Mouse (Mus musculus) hindbrain, embryonic 16.5 days (tissue): Measurements from ENCODE around the gene Pmm1. TPM values are rescaled to one million over a fixed set of nuclear protein-coding genes. Genes with fewer than 3 reads are reported as not detected.

Experiments
- ATAC-seq: fragments of 200-750 bp; cut with Nextera tagmentation; 2 replicates; pipeline ENCODE4 v1.8.0; 2017; ENCODE audit warnings: moderate TSS enrichment, moderate library complexity
- H3K27ac ChIP-seq: fragments of 300-500 bp; sonication (generic); 2 replicates; pipeline ENCODE4 v1.5.1; 2014; ENCODE audit warnings: low read depth, mild to moderate bottlenecking, control low read depth, low read length, moderate library complexity
- H3K27me3 ChIP-seq: fragments of 300-500 bp; sonication (generic); replicated peaks from 2 replicates; pipeline ENCODE4 v1.6.1; 2014; ENCODE audit warnings: low read length; ENCODE audit not compliant: control insufficient read depth, insufficient read depth
- H3K36me3 ChIP-seq: fragments of 300-500 bp; sonication (generic); 2 replicates; pipeline ENCODE4 v1.6.1; 2014; ENCODE audit warnings: mild to moderate bottlenecking, low read length, moderate library complexity, mixed read lengths; ENCODE audit not compliant: control insufficient read depth, insufficient read depth
- H3K4me1 ChIP-seq: fragments of 300-500 bp; sonication (generic); 2 replicates; pipeline ENCODE4 v1.6.1; 2014; ENCODE audit warnings: low read depth, low read length; ENCODE audit not compliant: control insufficient read depth, insufficient read depth
- H3K4me2 ChIP-seq: fragments of 300-500 bp; sonication (generic); 2 replicates; pipeline ENCODE4 v1.6.1; 2014; ENCODE audit warnings: mild to moderate bottlenecking, low read length, control low read depth, moderate library complexity
- H3K4me3 ChIP-seq: fragments of 300-500 bp; sonication (generic); 2 replicates; pipeline ENCODE4 v1.5.1; 2014; ENCODE audit warnings: mild to moderate bottlenecking, low read length, control low read depth, moderate library complexity
- H3K9ac ChIP-seq: fragments of 300-500 bp; sonication (generic); 2 replicates; pipeline ENCODE4 v1.6.1; 2014; ENCODE audit warnings: low read depth, mild to moderate bottlenecking, control low read depth, low read length, moderate library complexity
- H3K9me3 ChIP-seq: fragments of 300-500 bp; sonication (generic); 2 replicates; pipeline ENCODE4 v1.6.1; 2014; ENCODE audit warnings: mild to moderate bottlenecking, low read length, moderate library complexity; ENCODE audit not compliant: control insufficient read depth
- WGBS: fragments of 180-500 bp; shearing (Covaris S2); extraction: QIAGEN DNeasy Blood & Tissue Kit; methylation state at CpG from one replicate; pipeline ENCODE4 v1.1.7; 2014; 5-methylcytosine and 5-hydroxymethylcytosine counted together
- polyA plus RNA-seq: library from polyadenylated mRNA; unstranded; fragments of >200 nt; fragmentation: Nextera tagmentation; extraction: Ambion mirVana; gene quantifications from 2 replicates; pipeline ENCODE4 v1.2.1, GENCODE M21; 2015

Gene Pmm1
- polyA plus RNA-seq, 1 experiment from 2014 or later: 142 TPM

DNA sequence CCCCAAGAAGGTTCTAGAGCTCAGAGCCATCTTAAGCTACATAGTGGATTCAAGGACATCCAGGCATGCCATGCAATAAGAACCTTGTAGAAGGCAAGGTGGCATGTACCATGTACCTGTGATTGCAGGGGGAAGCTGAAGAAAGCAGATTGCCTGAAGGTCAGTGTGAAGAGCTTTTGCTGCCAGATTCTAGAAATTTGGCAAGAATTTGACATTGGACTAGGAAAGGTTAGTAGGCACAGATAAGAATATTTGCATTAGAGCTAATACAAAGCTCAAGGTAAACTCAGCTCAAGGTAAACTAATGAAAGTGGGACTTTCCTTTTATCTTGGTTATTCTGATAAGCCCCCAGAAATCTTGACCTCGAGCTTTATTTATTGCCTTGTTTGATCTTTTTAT, 3.5 kb upstream of the Pmm1 start:
- Histone ChIP-seq H3K9me3 (no peaks in the 10 kb centered on the region), H3K27me3 (no peaks in the 10 kb centered on the region), H3K4me1 (peaks cover 3% of the 10 kb centered on the region; the same call in 1 of the 2 replicates), H3K27ac (no peak overlapping the region), H3K36me3 (no peaks in the 10 kb centered on the region), H3K4me3 (no peak overlapping the region), H3K9ac (no peak overlapping the region), H3K4me2 (no peak overlapping the region)
- no peak for ATAC-seq
- 85% methylated on average over 1 of the region's 1 CpGs for WGBS

DNA sequence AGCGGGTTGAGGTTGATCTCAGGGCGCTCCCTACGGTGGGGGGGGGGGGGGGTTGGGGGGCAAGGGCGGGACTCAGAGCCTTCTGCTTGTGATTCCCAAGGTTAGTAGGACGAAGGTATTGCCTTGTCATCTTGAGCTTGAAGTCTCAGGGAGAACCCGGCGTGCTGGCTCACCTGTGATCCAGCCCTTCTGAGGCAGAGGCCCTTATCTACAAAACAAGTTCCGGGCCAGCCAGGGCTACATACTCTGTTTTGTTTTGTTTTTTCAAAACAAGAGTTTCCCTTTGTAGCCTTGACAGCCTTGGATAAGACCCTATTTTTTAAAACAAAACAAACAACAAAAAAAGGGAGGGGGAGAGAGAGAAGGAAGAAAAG, 335 bp upstream of the Pmm1 start:
- H3K4me2 ChIP-seq: peak overlapping the region; percentile 90
- H3K9me3 ChIP-seq: no peaks in the 10 kb centered on the region
- H3K36me3 ChIP-seq: no peaks in the 10 kb centered on the region
- 4% methylated on average over 8 of the region's 8 CpGs for WGBS
- peak overlapping the region; percentile 74 for H3K4me3 ChIP-seq
- ATAC-seq: no peak
- H3K27ac ChIP-seq: peak overlapping the region; percentile 91
- H3K9ac ChIP-seq: peak overlapping the region; percentile 53; the same call in 1 of the 2 replicates
- peaks cover 6% of the 10 kb centered on the region; the same call in 1 of the 2 replicates for H3K4me1 ChIP-seq
- H3K27me3 ChIP-seq: no peaks in the 10 kb centered on the region

DNA sequence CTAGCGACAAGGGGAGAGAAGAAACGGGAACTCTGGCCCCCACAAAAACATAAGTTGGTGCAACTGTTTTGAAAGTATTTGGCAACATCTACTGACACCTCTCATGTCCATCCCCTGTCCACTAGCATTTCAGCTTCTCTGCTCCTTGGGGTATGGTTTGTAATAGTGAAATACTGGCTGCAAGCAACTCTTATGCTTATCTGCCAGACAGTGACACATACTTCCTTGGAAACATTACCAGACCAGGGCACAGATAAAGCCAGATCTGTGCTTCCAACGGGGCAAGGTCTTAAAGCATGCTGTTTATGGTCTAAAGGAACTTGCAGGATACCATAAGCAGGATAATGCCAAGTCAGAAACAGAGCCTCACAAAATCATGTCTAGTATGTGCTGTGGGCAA, 1.8 kb downstream of the Pmm1 start:
- WGBS: 94% methylated on average over 3 of the region's 3 CpGs
- H3K4me1 ChIP-seq: peaks cover 6% of the 10 kb centered on the region; the same call in 1 of the 2 replicates
- no peak overlapping the region for H3K9ac ChIP-seq

DNA sequence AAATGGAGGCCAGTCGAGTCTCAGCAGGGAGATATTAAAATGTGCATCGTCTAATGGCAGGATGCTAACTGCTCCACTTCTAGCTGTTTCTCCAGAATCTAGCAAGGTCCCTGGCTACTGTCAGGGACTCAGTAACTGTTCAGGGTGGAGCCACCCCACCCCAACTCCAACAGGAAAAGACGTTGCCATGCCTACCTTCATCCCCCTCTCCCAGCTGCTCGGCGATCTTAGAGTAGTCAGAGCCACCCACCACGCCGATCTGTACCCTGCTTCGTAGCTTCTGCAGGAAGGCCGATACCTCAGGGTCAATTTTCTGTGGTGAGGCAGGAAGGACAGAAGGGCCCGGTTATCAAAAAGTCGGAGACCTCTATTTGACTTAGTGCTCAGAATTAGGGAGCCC, 3.1 kb downstream of the Pmm1 start:
- WGBS: 90% methylated on average over 11 of the region's 11 CpGs
- Histone ChIP-seq H3K9me3 (no peaks in the 10 kb centered on the region), H3K4me3 (no peak overlapping the region), H3K4me2 (no peak overlapping the region), H3K27me3 (no peaks in the 10 kb centered on the region), H3K9ac (no peak overlapping the region), H3K36me3 (peaks cover 13% of the 10 kb centered on the region), H3K4me1 (peaks cover 6% of the 10 kb centered on the region; the same call in 1 of the 2 replicates), H3K27ac (no peak overlapping the region)
- ATAC-seq: no peak

More for the DNA sequence above, 1.8 kb downstream of the Pmm1 start:
- H3K4me2 ChIP-seq: no peak overlapping the region
- no peaks in the 10 kb centered on the region for H3K27me3 ChIP-seq
- no peaks in the 10 kb centered on the region for H3K9me3 ChIP-seq
- H3K36me3 ChIP-seq: peaks cover 13% of the 10 kb centered on the region
- no peak overlapping the region for H3K27ac ChIP-seq
- H3K4me3 ChIP-seq: no peak overlapping the region
- no peak for ATAC-seq

DNA sequence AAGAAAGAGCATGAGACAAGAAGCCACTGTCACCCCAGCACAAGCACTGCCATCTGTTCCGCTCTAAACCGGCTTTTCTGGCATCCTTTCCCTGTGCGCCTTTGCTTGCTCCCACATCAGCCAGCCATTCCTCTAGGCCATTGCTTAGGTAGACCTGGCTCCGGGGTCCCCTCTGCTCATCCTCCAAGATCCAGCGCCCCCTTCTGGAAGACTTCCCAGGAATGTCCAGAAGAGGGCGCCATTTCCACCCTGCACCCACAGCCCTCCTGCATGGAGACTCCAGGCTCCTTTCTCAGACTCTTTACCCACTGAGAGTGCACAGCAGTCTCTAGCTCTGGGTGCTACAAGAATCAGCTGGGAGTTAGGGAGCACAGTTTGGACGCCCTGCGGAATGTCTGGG, 4.3 kb downstream of the Pmm1 start:
- H3K27me3 ChIP-seq: no peaks in the 10 kb centered on the region
- H3K27ac ChIP-seq: no peak overlapping the region
- H3K9ac ChIP-seq: no peak overlapping the region
- H3K36me3 ChIP-seq: peaks cover 15% of the 10 kb centered on the region
- H3K4me1 ChIP-seq: peaks cover 6% of the 10 kb centered on the region; the same call in 1 of the 2 replicates
- ATAC-seq: no peak
- no peaks in the 10 kb centered on the region for H3K9me3 ChIP-seq
- 55% methylated on average over 8 of the region's 8 CpGs for WGBS
- no peak overlapping the region for H3K4me3 ChIP-seq
- no peak overlapping the region for H3K4me2 ChIP-seq

DNA sequence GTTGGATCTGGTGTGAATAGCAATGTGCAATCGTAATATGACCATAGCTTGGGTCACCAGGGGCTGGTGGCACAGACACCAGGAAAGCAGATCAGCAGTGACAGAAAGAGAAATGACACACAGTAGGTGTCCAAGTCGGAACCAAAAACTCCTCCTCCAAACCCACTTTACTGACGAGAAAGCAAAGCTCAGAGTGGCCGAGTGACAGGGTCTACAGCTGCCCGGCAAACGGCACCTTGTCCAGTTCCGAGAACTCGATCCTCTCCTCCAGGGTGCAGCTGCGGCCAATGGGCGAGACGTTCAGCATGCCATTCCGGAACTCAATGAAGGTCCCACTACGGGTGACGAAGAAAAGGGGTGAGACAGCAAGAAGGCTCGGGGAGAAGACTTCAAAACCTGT, 5.3 kb downstream of the Pmm1 start:
- Histone ChIP-seq H3K27me3 (no peaks in the 10 kb centered on the region), H3K4me1 (peaks cover 6% of the 10 kb centered on the region; the same call in 1 of the 2 replicates), H3K27ac (no peak overlapping the region), H3K4me2 (no peak overlapping the region), H3K36me3 (peaks cover 15% of the 10 kb centered on the region), H3K9me3 (no peaks in the 10 kb centered on the region), H3K4me3 (no peak overlapping the region), H3K9ac (no peak overlapping the region)
- 95% methylated on average over 15 of the region's 15 CpGs for WGBS
- no peak for ATAC-seq

DNA sequence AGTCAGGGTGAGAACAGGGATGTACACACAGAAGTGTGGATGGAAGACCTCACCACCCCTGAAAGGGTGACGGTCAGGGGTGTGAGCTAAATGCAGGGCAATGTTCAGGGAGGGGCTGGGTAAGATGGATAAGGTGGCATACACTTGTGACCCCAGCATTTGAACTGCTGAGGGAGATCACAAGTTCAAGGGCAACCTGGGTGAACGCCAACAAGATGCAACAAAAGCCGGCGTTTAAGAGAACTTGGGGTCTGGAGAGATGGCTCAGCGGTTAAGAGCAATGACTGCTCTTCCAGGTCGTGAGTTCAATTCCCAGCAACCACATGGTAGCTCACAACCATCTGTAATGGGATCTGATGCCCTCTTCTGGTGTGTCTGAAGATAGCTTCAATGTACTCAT, 6.0 kb downstream of the Pmm1 start:
- Histone ChIP-seq H3K27ac (no peak overlapping the region), H3K4me3 (no peak overlapping the region), H3K36me3 (peaks cover 15% of the 10 kb centered on the region), H3K9ac (no peak overlapping the region), H3K27me3 (no peaks in the 10 kb centered on the region), H3K9me3 (no peaks in the 10 kb centered on the region), H3K4me2 (no peak overlapping the region), H3K4me1 (peaks cover 6% of the 10 kb centered on the region; the same call in 1 of the 2 replicates)
- no peak for ATAC-seq
- WGBS: 92% methylated on average over 6 of the region's 6 CpGs

DNA sequence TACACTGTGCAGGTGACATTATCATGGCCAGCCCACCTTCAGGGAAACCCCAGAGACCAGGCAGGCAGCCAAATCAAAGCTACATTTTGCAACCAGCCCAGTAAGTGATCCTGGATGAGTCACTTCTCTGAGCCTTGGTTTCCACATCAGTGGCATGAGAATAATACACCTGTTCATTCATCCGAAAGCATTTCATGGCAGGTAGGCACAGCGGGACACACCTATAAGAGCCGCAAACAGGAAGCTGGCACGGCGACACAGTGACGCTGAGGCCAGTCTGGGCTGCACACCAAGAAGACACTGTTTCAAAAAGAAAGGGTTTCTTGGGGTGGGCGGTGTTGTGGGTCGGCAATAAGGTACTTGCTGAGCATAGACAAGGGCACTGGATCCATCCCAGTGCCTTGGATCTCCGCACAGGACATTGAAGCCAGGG, 6.6 kb downstream of the Pmm1 start:
- H3K27me3 ChIP-seq: no peaks in the 10 kb centered on the region
- no peak overlapping the region for H3K9ac ChIP-seq
- peaks cover 18% of the 10 kb centered on the region for H3K36me3 ChIP-seq
- no peak for ATAC-seq
- H3K9me3 ChIP-seq: no peaks in the 10 kb centered on the region
- 0 out of 2 replicates have a peak, but pooled peaks cover 3% of the 10 kb centered on the region for H3K4me1 ChIP-seq
- no peak overlapping the region for H3K4me2 ChIP-seq
- WGBS: 96% methylated on average over 9 of the region's 9 CpGs
- H3K27ac ChIP-seq: no peak overlapping the region
- no peak overlapping the region for H3K4me3 ChIP-seq

DNA sequence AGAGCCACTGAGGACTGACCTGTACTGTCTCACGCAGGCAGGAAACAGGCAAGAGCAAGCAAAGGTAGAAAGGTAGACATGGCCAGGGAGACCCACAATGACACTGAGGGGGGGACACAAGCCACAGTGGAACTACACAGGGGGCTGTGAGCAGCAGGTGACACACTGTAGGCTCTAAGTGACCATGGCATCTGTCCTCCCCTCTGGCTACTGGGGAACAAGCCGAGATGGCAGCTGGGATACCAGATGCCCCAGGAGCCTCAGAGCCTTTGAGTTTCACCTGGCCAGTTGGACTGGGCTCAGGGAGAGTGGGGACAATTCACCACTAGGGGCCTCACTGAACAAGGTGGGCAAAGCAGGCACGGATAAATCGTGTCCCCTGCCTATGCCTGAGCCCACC, 8.4 kb downstream of the Pmm1 start:
- WGBS: 81% methylated on average over 4 of the region's 4 CpGs

DNA sequence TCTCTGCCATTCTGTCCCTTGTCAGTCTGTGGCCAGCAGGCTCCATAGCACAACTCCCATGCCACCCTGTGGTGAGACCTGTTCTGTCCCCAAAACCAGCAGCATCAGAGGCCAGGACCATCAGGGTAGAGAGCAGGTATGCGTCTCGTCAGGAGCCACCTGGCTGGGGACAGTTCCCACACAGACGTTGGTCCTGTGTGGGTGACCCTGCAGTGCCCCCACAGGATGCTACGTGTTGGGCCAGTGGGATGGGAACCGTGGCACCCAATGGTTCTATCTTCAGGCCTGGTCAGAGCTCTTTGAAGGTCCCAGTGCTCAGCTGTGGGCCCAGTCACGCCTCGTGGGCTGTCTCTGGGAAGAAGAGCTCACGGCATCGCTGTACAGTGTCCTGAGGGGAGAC, 9.6 kb downstream of the Pmm1 start:
- Histone ChIP-seq H3K4me1 (no peaks in the 10 kb centered on the region), H3K4me2 (no peak overlapping the region), H3K9me3 (no peaks in the 10 kb centered on the region), H3K27ac (no peak overlapping the region), H3K27me3 (no peaks in the 10 kb centered on the region), H3K9ac (no peak overlapping the region), H3K4me3 (no peak overlapping the region), H3K36me3 (peaks cover 30% of the 10 kb centered on the region)
- 90% methylated on average over 9 of the region's 9 CpGs for WGBS
- peak; percentile 31; the same call in 1 of the 2 replicates for ATAC-seq

More for the DNA sequence above, 8.4 kb downstream of the Pmm1 start:
- Histone ChIP-seq H3K27ac (no peak overlapping the region), H3K9ac (no peak overlapping the region), H3K4me3 (no peak overlapping the region), H3K27me3 (no peaks in the 10 kb centered on the region), H3K4me2 (no peak overlapping the region), H3K9me3 (no peaks in the 10 kb centered on the region), H3K4me1 (no peaks in the 10 kb centered on the region), H3K36me3 (peaks cover 23% of the 10 kb centered on the region)
- ATAC-seq: no peak
